Mouse (Mus musculus) CD4-positive naive resting alpha-beta T cell, adult 57 days (primary cell): ENCODE results near the gene Gm4884. TPM values are rescaled to one million over a fixed set of nuclear protein-coding genes. Genes with fewer than 3 reads are reported as not detected.

Experiments
- total RNA-seq: library from RNA; stranded (reverse); gene quantifications from one replicate; pipeline ENCODE4 v1.2.4, GENCODE M21; 2023

Gm4884 gene
- total RNA-seq: not detected

DNA sequence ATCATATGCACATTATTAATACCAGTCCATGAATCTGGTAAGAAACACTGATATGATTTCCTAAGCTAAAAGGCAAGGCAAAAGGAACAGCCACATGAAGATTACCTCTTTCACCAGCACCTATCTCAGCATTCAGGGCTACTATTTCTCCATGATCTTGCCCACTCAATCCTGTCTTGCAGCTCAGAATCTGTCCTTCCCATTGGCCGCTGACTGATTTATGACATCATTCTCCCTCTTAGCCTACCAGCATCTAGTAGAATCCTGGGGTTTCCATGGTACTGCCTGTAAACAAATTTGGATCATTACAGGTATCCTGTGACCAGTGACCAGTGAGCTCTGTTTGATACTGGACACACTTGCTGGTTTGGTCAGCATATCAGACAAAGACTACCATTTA, at the start of gene Gm4884:
Gene Gm4884, plus strand, starts transcription at position 301 of the 400 bp plus-strand sequence.

DNA sequence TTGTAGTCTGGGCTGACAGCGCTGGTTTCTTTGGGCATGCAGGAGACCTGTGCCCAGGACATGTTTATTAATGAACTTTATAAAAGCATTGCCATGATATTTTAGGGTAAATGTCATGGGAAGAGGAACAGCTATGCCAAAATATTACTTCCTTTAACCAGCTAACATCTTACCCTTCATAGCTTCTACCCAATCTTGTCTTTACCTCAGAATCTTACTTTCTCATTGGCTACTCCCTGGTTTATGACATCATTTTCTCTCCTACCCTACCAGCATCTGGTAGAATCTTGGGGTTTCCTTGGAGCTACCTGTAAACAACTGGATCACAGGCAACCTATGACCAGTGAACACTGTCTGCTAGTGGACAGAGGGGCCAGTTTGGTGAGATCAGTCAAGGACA, 45.3 kb upstream of the Gm4884 start, which contains the start of gene 4930433I11Rik:
Gene 4930433I11Rik, plus strand, starts transcription at position 301 of the 400 bp plus-strand sequence.

Other genes starting within 250 kb of the Gm4884 start
- not detected for gene Vstm2b, start 134.4 kb upstream of the Gm4884 start, total RNA-seq
- gene 4930433I11Rik, start 45.2 kb upstream of the Gm4884 start, total RNA-seq: not detected
- gene Gm5592, start 121.1 kb downstream of the Gm4884 start, total RNA-seq: not detected